Mouse (Mus musculus) limb, embryonic 14.5 days (tissue): Measurements from ENCODE around the gene Wdr4. TPM values are rescaled to one million over a fixed set of nuclear protein-coding genes. Genes with fewer than 3 reads are reported as not detected.
"Not testable (repeated sequence)": the region's sequence is repeated elsewhere in the genome, so short reads cannot be mapped to it uniquely, and the experiment has no call there.

Experiments
- ATAC-seq: fragments of 200-750 bp; cut with Nextera tagmentation; 2 replicates; pipeline ENCODE4 v1.8.0; 2017; ENCODE audit warnings: low read depth, moderate number of reproducible peaks, moderate TSS enrichment; ENCODE audit not compliant: low FRiP score
- DNase-seq: peaks from one replicate; pipeline ENCODE4 v3.0.0-alpha.2; 2015; ENCODE audit warnings: low spot score
- H3K27ac ChIP-seq: fragments of 300-500 bp; sonication (generic); replicated peaks from 2 replicates; pipeline ENCODE4 v1.5.1; 2014; ENCODE audit warnings: low read depth, mild to moderate bottlenecking, low read length, moderate library complexity, mixed read lengths
- H3K27me3 ChIP-seq: fragments of 300-500 bp; sonication (generic); 2 replicates; pipeline ENCODE4 v1.6.1; 2014; ENCODE audit warnings: low read length, mixed read lengths; ENCODE audit not compliant: control insufficient read depth, insufficient read depth
- H3K36me3 ChIP-seq: fragments of 300-500 bp; sonication (generic); 2 replicates; pipeline ENCODE4 v1.6.1; 2014; ENCODE audit warnings: mild to moderate bottlenecking, low read length, moderate library complexity, mixed read lengths; ENCODE audit not compliant: control insufficient read depth, insufficient read depth
- H3K4me1 ChIP-seq: fragments of 300-500 bp; sonication (generic); 2 replicates; pipeline ENCODE4 v1.6.1; 2014; ENCODE audit warnings: antibody characterized with exemption, low read length, mixed read lengths; ENCODE audit not compliant: control insufficient read depth, insufficient read depth
- H3K4me2 ChIP-seq: fragments of 300-500 bp; sonication (generic); replicated peaks from 2 replicates; pipeline ENCODE4 v1.6.1; 2014; ENCODE audit warnings: low read depth, mild to moderate bottlenecking, low read length, moderate library complexity; ENCODE audit not compliant: severe bottlenecking
- H3K4me3 ChIP-seq: fragments of 300-500 bp; sonication (generic); replicated peaks from 2 replicates; pipeline ENCODE4 v1.5.1; 2014; ENCODE audit warnings: low read length
- H3K9ac ChIP-seq: fragments of 300-500 bp; sonication (generic); 2 replicates; pipeline ENCODE4 v1.6.1; 2014; ENCODE audit warnings: mild to moderate bottlenecking, low read depth, low read length, moderate library complexity; ENCODE audit not compliant: severe bottlenecking
- H3K9me3 ChIP-seq: fragments of 300-500 bp; sonication (generic); 2 replicates; pipeline ENCODE4 v1.6.1; 2016; ENCODE audit warnings: low read length; ENCODE audit not compliant: control insufficient read depth
- POLR2A ChIP-seq: fragments of 200-500 bp; IDR thresholded peaks from 2 replicates; pipeline ENCODE4 v1.8.0; 2012; ENCODE audit warnings: inconsistent platforms, mild to moderate bottlenecking, moderate library complexity, borderline replicate concordance; ENCODE audit not compliant: insufficient read depth, insufficient read length; ENCODE audit errors: extremely low read depth
- WGBS: fragments of 180-500 bp; shearing (Covaris S2); extraction: QIAGEN DNeasy Blood & Tissue Kit; methylation state at CpG from one replicate; pipeline ENCODE4 v1.1.7; 2014; 5-methylcytosine and 5-hydroxymethylcytosine counted together
- polyA plus RNA-seq, 2 experiments: library from polyadenylated mRNA; depleted of rRNA in 1 of 2; stranded (reverse) in 1 of 2; unstranded in 1 of 2; fragments of >200 nt; fragmentation: Nextera tagmentation in 1 of 2; extraction: Ambion mirVana in 1 of 2; gene quantifications; 2 replicates each; pipeline versions ENCODE4 v1.2.1 to v1.2.3; 2012 to 2014

Gene Wdr4
- polyA plus RNA-seq, 2 experiments, result 29.6 to 45.0 TPM

DNA sequence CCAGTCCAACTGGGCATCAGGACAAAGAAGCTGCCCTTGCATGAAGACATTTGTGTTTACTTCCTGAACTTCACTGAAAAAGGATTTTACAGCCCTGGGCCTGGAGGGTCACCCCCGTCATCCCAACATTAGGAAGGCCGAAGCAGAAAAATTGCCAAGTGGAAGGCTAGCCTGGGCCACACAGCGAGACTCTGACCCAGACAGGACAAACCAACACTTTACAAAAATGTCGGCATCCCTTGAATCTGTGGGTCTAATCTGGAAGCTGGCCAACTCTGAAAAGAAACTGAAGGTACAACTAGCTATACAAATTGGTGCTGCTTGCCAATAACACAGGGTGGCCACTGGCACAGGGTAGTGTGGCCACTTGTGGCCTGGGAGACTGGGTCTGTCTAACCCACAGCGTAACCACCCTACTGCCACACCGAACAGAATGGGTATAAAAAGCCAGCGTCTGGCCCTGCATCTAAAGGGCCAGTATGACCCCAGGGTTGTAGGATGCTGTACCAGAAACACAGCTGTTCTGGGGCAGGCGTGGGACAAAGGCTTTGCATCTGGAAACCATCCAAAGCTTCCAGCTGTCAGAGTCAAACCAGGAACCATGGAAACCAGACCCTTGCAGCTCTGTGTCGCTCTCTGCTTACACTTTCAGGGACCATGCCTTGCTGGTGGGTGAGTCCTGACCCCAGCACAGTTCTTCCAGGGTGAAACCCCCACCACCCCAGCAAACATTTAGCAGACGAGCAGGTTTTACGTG is 37.5 kb upstream of the Wdr4 start:
- no peaks in the 10 kb centered on the region for H3K9me3 ChIP-seq
- DNase-seq, result peak; percentile 90
- peaks cover 15% of the 10 kb centered on the region for H3K4me1 ChIP-seq
- no peak overlapping the region; the same call in 1 of the 2 replicates for H3K9ac ChIP-seq
- WGBS, result 25% methylated on average over 11 of the region's 11 CpGs
- peak overlapping the region; percentile 5 for H3K27ac ChIP-seq
- H3K36me3 ChIP-seq, result no peaks in the 10 kb centered on the region
- no peak overlapping the region for H3K4me3 ChIP-seq
- no peaks in the 10 kb centered on the region for H3K27me3 ChIP-seq
- peak; percentile 89 for ATAC-seq
- no peak for TF ChIP-seq POLR2A
- H3K4me2 ChIP-seq, result no peak overlapping the region

DNA sequence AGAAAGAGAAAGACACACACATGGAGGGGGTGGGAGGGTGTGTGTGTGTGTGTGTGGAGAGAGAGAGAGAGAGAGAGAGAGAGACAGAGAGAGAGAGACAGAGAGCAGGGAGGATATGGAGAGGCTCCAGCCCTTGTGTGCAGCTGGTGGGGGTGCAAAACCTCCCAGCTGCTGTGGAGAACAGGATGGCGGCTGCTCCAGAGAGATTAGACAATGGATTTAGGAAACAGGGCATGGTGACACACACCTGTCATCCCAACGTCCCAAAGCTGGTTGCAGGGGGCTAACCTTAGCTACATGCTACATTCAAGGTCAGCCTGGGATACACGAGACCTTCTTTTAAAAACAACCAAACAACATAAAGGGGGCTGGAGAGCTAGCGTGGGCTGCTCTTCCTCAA is 36.5 kb upstream of the Wdr4 start:
- Histone ChIP-seq H3K4me3 (no peak overlapping the region), H3K27ac (no peak overlapping the region), H3K4me1 (peaks cover 15% of the 10 kb centered on the region), H3K4me2 (no peak overlapping the region), H3K36me3 (no peaks in the 10 kb centered on the region), H3K9ac (no peak overlapping the region), H3K9me3 (no peaks in the 10 kb centered on the region), H3K27me3 (no peaks in the 10 kb centered on the region)
- no peak for TF ChIP-seq POLR2A
- 76% methylated on average over 4 of the region's 4 CpGs for WGBS
- DNase-seq (no peak), ATAC-seq (no peak)

GRCm38 (mm10) chr17:31552601-31553000 is 32.8 kb upstream of the Wdr4 start:
- H3K27ac ChIP-seq, H3K4me2 ChIP-seq, H3K9ac ChIP-seq, ATAC-seq, H3K27me3 ChIP-seq, H3K36me3 ChIP-seq, H3K9me3 ChIP-seq, DNase-seq, H3K4me3 ChIP-seq, H3K4me1 ChIP-seq: not testable (repeated sequence)
- WGBS, result 92% methylated on average over 23 of the region's 23 CpGs

DNA sequence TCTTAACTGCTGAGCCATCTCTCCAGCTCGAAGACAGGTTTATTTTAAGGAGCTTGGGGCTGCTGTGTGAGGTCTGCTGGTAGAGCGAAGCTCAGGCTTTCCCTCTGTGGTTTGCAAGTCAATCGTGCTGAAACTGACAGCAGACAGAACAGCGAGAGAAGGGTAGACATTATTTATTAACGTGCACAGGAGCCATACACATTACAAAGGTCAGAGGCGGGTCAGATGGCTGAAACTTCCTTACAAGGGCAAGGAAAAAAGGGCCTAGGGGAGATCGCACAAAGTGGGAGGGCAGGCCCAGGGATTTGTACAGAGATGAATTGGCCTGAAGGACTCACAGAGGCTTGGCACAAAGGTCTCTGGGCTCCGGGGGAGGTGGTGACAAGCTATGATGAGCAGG is 29.6 kb upstream of the Wdr4 start:
- no peaks in the 10 kb centered on the region for H3K4me1 ChIP-seq
- ATAC-seq (no peak), DNase-seq (no peak)
- TF ChIP-seq POLR2A, result no peak
- no peaks in the 10 kb centered on the region for H3K27me3 ChIP-seq
- H3K36me3 ChIP-seq, result no peaks in the 10 kb centered on the region
- no peak overlapping the region for H3K27ac ChIP-seq
- 51% methylated on average over 8 of the region's 8 CpGs for WGBS
- H3K4me2 ChIP-seq, result no peak overlapping the region
- no peak overlapping the region for H3K9ac ChIP-seq
- H3K4me3 ChIP-seq, result no peak overlapping the region
- no peaks in the 10 kb centered on the region for H3K9me3 ChIP-seq

DNA sequence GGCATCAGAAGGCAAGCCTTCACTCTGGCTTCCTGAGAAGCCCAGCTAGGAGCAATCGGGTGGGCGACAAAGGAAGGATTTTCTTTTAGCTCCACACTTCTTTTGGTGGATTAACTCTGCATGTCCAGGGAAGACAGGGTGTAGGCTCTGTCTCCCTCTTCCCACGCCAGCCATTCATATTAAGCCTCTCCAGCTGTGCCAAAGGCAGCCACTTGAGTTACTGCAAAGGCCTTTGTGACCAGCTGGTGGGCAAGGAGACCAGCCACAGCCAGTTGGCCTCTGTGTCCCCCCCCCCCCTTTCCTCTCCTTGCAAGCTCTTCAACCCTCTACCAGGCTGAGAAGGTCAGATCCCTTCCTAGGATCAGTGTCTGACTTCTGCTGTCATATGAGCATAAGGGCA is 28.2 kb upstream of the Wdr4 start:
- no peak overlapping the region for H3K4me2 ChIP-seq
- no peak for TF ChIP-seq POLR2A
- H3K4me3 ChIP-seq, result no peak overlapping the region
- no peaks in the 10 kb centered on the region for H3K4me1 ChIP-seq
- ATAC-seq (no peak), DNase-seq (no peak)
- no peak overlapping the region for H3K9ac ChIP-seq
- 61% methylated on average over 3 of the region's 3 CpGs for WGBS
- H3K36me3 ChIP-seq, result no peaks in the 10 kb centered on the region
- no peak overlapping the region for H3K27ac ChIP-seq
- H3K9me3 ChIP-seq, result no peaks in the 10 kb centered on the region
- no peaks in the 10 kb centered on the region for H3K27me3 ChIP-seq
